Mouse (Mus musculus): ENCODE data around the gene Eda.

- no peak for TF ChIP-seq POLR2A (IDR thresholded peaks at IDR 0.05; ENCODE audit: borderline replicate concordance, extremely low read depth, low read depth, low read length)
- no peak for TF ChIP-seq CTCF (IDR thresholded peaks at IDR 0.05; ENCODE audit: insufficient read depth, low read length)
Observed at GRCm38 (mm10) chrX:99999342-99999741, 23.9 kb downstream of the Eda start.

Measured in lung, adult 2 months (tissue).